Mouse (Mus musculus): Measurements from ENCODE around the gene Ovca2. TPM values are rescaled to one million over a fixed set of nuclear protein-coding genes. Genes with fewer than 3 reads are reported as not detected.

Gene Ovca2
- polyA plus RNA-seq, 1 experiment from 2014 or later: 24.9 TPM

- Histone ChIP-seq H3K4me1 (replicated peaks; ENCODE audit: control insufficient read depth, insufficient read depth, low read length) (peaks cover 22% of the 10 kb centered on the region), H3K36me3 (ENCODE audit: control insufficient read depth, insufficient read depth, low read length) (no peaks in the 10 kb centered on the region), H3K4me3 (ENCODE audit: low read depth, low read length) (no peak overlapping the region), H3K4me2 (no peak overlapping the region), H3K9me3 (ENCODE audit: control insufficient read depth, low read length) (no peaks in the 10 kb centered on the region), H3K9ac (ENCODE audit: low read depth, low read length) (no peak overlapping the region), H3K27ac (ENCODE audit: low read depth, low read length) (no peak overlapping the region), H3K27me3 (replicated peaks; ENCODE audit: control insufficient read depth, insufficient read depth, low read length) (peaks cover 27% of the 10 kb centered on the region)
- WGBS: 91% methylated on average over 12 of the region's 12 CpGs
- no peak for DNase-seq (ENCODE audit: low spot score)
- ATAC-seq (replicated peaks; ENCODE audit: low FRiP score): no peak
These were observed 22.3 kb upstream of the Ovca2 start for GRCm38 (mm10) chr11:75200935-75201334.

- Histone ChIP-seq H3K4me2 (no peak overlapping the region), H3K27me3 (replicated peaks; ENCODE audit: control insufficient read depth, insufficient read depth, low read length) (peaks cover 37% of the 10 kb centered on the region), H3K9ac (ENCODE audit: low read depth, low read length) (no peak overlapping the region), H3K36me3 (ENCODE audit: control insufficient read depth, insufficient read depth, low read length) (no peaks in the 10 kb centered on the region), H3K4me3 (ENCODE audit: low read depth, low read length) (no peak overlapping the region), H3K9me3 (ENCODE audit: control insufficient read depth, low read length) (no peaks in the 10 kb centered on the region), H3K27ac (ENCODE audit: low read depth, low read length) (no peak overlapping the region), H3K4me1 (replicated peaks; ENCODE audit: control insufficient read depth, insufficient read depth, low read length) (peaks cover 24% of the 10 kb centered on the region)
- DNase-seq (ENCODE audit: low spot score) (no peak), ATAC-seq (replicated peaks; ENCODE audit: low FRiP score) (no peak)
- 70% methylated on average over 5 of the region's 5 CpGs for WGBS
These were observed 21.3 kb upstream of the Ovca2 start for GRCm38 (mm10) chr11:75199951-75200350.

GRCm38 (mm10) chr11:75198792-75199191 lies 20.2 kb upstream of the Ovca2 start:
- ATAC-seq (replicated peaks; ENCODE audit: low FRiP score) (no peak), DNase-seq (ENCODE audit: low spot score) (no peak)
- WGBS: 75% methylated on average over 4 of the region's 4 CpGs
- no peak overlapping the region for H3K4me3 ChIP-seq (ENCODE audit: low read depth, low read length)
- no peak overlapping the region for H3K4me2 ChIP-seq
- no peaks in the 10 kb centered on the region for H3K9me3 ChIP-seq (ENCODE audit: control insufficient read depth, low read length)
- H3K9ac ChIP-seq (ENCODE audit: low read depth, low read length): no peak overlapping the region
- peaks cover 28% of the 10 kb centered on the region for H3K4me1 ChIP-seq (replicated peaks; ENCODE audit: control insufficient read depth, insufficient read depth, low read length)
- H3K27me3 ChIP-seq (replicated peaks; ENCODE audit: control insufficient read depth, insufficient read depth, low read length): peaks cover 48% of the 10 kb centered on the region
- H3K27ac ChIP-seq (ENCODE audit: low read depth, low read length): no peak overlapping the region
- no peaks in the 10 kb centered on the region for H3K36me3 ChIP-seq (ENCODE audit: control insufficient read depth, insufficient read depth, low read length)

- Histone ChIP-seq H3K4me1 (replicated peaks; ENCODE audit: control insufficient read depth, insufficient read depth, low read length) (peaks cover 35% of the 10 kb centered on the region), H3K4me2 (no peak overlapping the region), H3K4me3 (ENCODE audit: low read depth, low read length) (no peak overlapping the region), H3K27ac (ENCODE audit: low read depth, low read length) (no peak overlapping the region), H3K9ac (ENCODE audit: low read depth, low read length) (no peak overlapping the region), H3K9me3 (ENCODE audit: control insufficient read depth, low read length) (no peaks in the 10 kb centered on the region), H3K36me3 (ENCODE audit: control insufficient read depth, insufficient read depth, low read length) (no peaks in the 10 kb centered on the region), H3K27me3 (replicated peaks; ENCODE audit: control insufficient read depth, insufficient read depth, low read length) (peaks cover 57% of the 10 kb centered on the region)
- ATAC-seq (replicated peaks; ENCODE audit: low FRiP score): no peak
- DNase-seq (ENCODE audit: low spot score): no peak
- 28% methylated on average over 7 of the region's 7 CpGs for WGBS
These were observed 19.3 kb upstream of the Ovca2 start for GRCm38 (mm10) chr11:75197956-75198355.

- H3K4me1 ChIP-seq (replicated peaks; ENCODE audit: control insufficient read depth, insufficient read depth, low read length): peaks cover 23% of the 10 kb centered on the region
- WGBS: 57% methylated on average over 6 of the region's 6 CpGs
These were observed 17.5 kb upstream of the Ovca2 start for GRCm38 (mm10) chr11:75196131-75196530.

GRCm38 (mm10) chr11:75194850-75195461 lies 16.3 kb upstream of the Ovca2 start:
- peak overlapping the region; percentile 87 for H3K4me2 ChIP-seq
- ATAC-seq (replicated peaks; ENCODE audit: low FRiP score): no peak
- peaks cover 28% of the 10 kb centered on the region for H3K4me1 ChIP-seq (replicated peaks; ENCODE audit: control insufficient read depth, insufficient read depth, low read length)
- DNase-seq (ENCODE audit: low spot score): peak; percentile 53
- H3K27ac ChIP-seq (ENCODE audit: low read depth, low read length): no peak overlapping the region
- no peaks in the 10 kb centered on the region for H3K9me3 ChIP-seq (ENCODE audit: control insufficient read depth, low read length)
- H3K4me3 ChIP-seq (ENCODE audit: low read depth, low read length): peak overlapping the region; percentile 57
- no peaks in the 10 kb centered on the region for H3K36me3 ChIP-seq (ENCODE audit: control insufficient read depth, insufficient read depth, low read length)
- H3K9ac ChIP-seq (ENCODE audit: low read depth, low read length): peak overlapping the region; percentile 20; the same call in 1 of the 2 replicates
- 2% methylated on average over 39 of the region's 39 CpGs for WGBS
- H3K27me3 ChIP-seq (replicated peaks; ENCODE audit: control insufficient read depth, insufficient read depth, low read length): peaks cover 58% of the 10 kb centered on the region

More at GRCm38 (mm10) chr11:75196131-75196530, 17.5 kb upstream of the Ovca2 start:
- H3K9ac ChIP-seq (ENCODE audit: low read depth, low read length): no peak overlapping the region
- no peak overlapping the region for H3K4me3 ChIP-seq (ENCODE audit: low read depth, low read length)
- no peak for ATAC-seq (replicated peaks; ENCODE audit: low FRiP score)
- no peak overlapping the region for H3K4me2 ChIP-seq
- H3K9me3 ChIP-seq (ENCODE audit: control insufficient read depth, low read length): no peaks in the 10 kb centered on the region
- peaks cover 58% of the 10 kb centered on the region for H3K27me3 ChIP-seq (replicated peaks; ENCODE audit: control insufficient read depth, insufficient read depth, low read length)
- no peak for DNase-seq (ENCODE audit: low spot score)
- no peaks in the 10 kb centered on the region for H3K36me3 ChIP-seq (ENCODE audit: control insufficient read depth, insufficient read depth, low read length)
- no peak overlapping the region for H3K27ac ChIP-seq (ENCODE audit: low read depth, low read length)

- DNase-seq (ENCODE audit: low spot score) (peak; percentile 54), ATAC-seq (replicated peaks; ENCODE audit: low FRiP score) (no peak)
- H3K9me3 ChIP-seq (ENCODE audit: control insufficient read depth, low read length): no peaks in the 10 kb centered on the region
- peak overlapping the region; percentile 87 for H3K4me2 ChIP-seq
- peaks cover 58% of the 10 kb centered on the region for H3K27me3 ChIP-seq (replicated peaks; ENCODE audit: control insufficient read depth, insufficient read depth, low read length)
- peaks cover 32% of the 10 kb centered on the region for H3K4me1 ChIP-seq (replicated peaks; ENCODE audit: control insufficient read depth, insufficient read depth, low read length)
- H3K4me3 ChIP-seq (ENCODE audit: low read depth, low read length): peak overlapping the region; percentile 57
- H3K9ac ChIP-seq (ENCODE audit: low read depth, low read length): peak overlapping the region; percentile 40
- H3K36me3 ChIP-seq (ENCODE audit: control insufficient read depth, insufficient read depth, low read length): no peaks in the 10 kb centered on the region
- no peak overlapping the region for H3K27ac ChIP-seq (ENCODE audit: low read depth, low read length)
- WGBS: 1% methylated on average over 52 of the region's 52 CpGs
These were observed 15.7 kb upstream of the Ovca2 start for GRCm38 (mm10) chr11:75194121-75194849.

GRCm38 (mm10) chr11:75193256-75194071 lies 14.8 kb upstream of the Ovca2 start, which contains the start of gene Rtn4rl1:
Rtn4rl1 (plus strand) TSS chr11:75193783.
- Histone ChIP-seq H3K9me3 (ENCODE audit: control insufficient read depth, low read length) (no peaks in the 10 kb centered on the region), H3K27ac (ENCODE audit: low read depth, low read length) (no peak within 1 kb of the TSS), H3K9ac (ENCODE audit: low read depth, low read length) (peak within 1 kb of the TSS; percentile 40), H3K4me3 (ENCODE audit: low read depth, low read length) (peak within 1 kb of the TSS; percentile 57), H3K36me3 (ENCODE audit: control insufficient read depth, insufficient read depth, low read length) (no peaks in the 10 kb centered on the region), H3K4me1 (replicated peaks; ENCODE audit: control insufficient read depth, insufficient read depth, low read length) (peaks cover 37% of the 10 kb centered on the region), H3K27me3 (replicated peaks; ENCODE audit: control insufficient read depth, insufficient read depth, low read length) (peaks cover 55% of the 10 kb centered on the region), H3K4me2 (peak within 1 kb of the TSS; percentile 87)
- DNase-seq (ENCODE audit: low spot score): peak; percentile 60
- WGBS: 2% methylated on average over 81 of the region's 84 CpGs
- ATAC-seq (replicated peaks; ENCODE audit: low FRiP score): no peak
